Mouse (Mus musculus): ENCODE data around the gene Wwp2. TPM values are rescaled to one million over a fixed set of nuclear protein-coding genes. Genes with fewer than 3 reads are reported as not detected.

Wwp2 gene
- polyA plus RNA-seq, 1 experiment, result 62.7 TPM

GRCm38 (mm10) chr8:107597731-107598130, 161.6 kb downstream of the Wwp2 start:
- DNase-seq, result no peak
- Histone ChIP-seq H3K4me3 (replicated peaks; ENCODE audit: extremely low read depth, low read depth, low read length) (no peak overlapping the region), H3K4me1 (ENCODE audit: control insufficient read depth, insufficient read depth, low read length) (no peaks in the 10 kb centered on the region)
- TF ChIP-seq CTCF (IDR thresholded peaks at IDR 0.05; ENCODE audit: insufficient read depth, low read length) (no peak), POLR2A (IDR thresholded peaks at IDR 0.05; ENCODE audit: borderline replicate concordance, extremely low read depth, low read depth, low read length) (no peak)
- 46% methylated on average over 1 of the region's 1 CpGs for WGBS

- H3K4me3 ChIP-seq (replicated peaks; ENCODE audit: extremely low read depth, low read depth, low read length), result no peak overlapping the region
- DNase-seq, result no peak
- no peaks in the 10 kb centered on the region for H3K4me1 ChIP-seq (ENCODE audit: control insufficient read depth, insufficient read depth, low read length)
- WGBS, result 80% methylated on average over 9 of the region's 9 CpGs
- TF ChIP-seq POLR2A (IDR thresholded peaks at IDR 0.05; ENCODE audit: borderline replicate concordance, extremely low read depth, low read depth, low read length), result no peak
- TF ChIP-seq CTCF (IDR thresholded peaks at IDR 0.05; ENCODE audit: insufficient read depth, low read length), result no peak
These were observed 163.5 kb downstream of the Wwp2 start for GRCm38 (mm10) chr8:107599691-107600090.

GRCm38 (mm10) chr8:107603026-107603425, 166.9 kb downstream of the Wwp2 start:
- WGBS, result 3% methylated on average over 7 of the region's 7 CpGs
- H3K4me3 ChIP-seq (replicated peaks; ENCODE audit: extremely low read depth, low read depth, low read length), result no peak overlapping the region
- H3K4me1 ChIP-seq (ENCODE audit: control insufficient read depth, insufficient read depth, low read length), result no peaks in the 10 kb centered on the region
- DNase-seq, result peak; percentile 26
- peak; percentile 81 for TF ChIP-seq CTCF (IDR thresholded peaks at IDR 0.05; ENCODE audit: insufficient read depth, low read length)
- TF ChIP-seq POLR2A (IDR thresholded peaks at IDR 0.05; ENCODE audit: borderline replicate concordance, extremely low read depth, low read depth, low read length), result no peak

Other genes with a start within 250 kb of the Wwp2 start
- 21.0 and 31.2 TPM in 2 replicates for gene Nfat5, start 142.9 kb upstream of the Wwp2 start, polyA plus RNA-seq (2012; rRNA removed)
- gene Nqo1, start 33.2 kb upstream of the Wwp2 start, polyA plus RNA-seq (2012; rRNA removed), result 4.0 and 12.8 TPM in 2 replicates
- 18.5 and 21.3 TPM in 2 replicates for gene Nob1, start 11.3 kb upstream of the Wwp2 start, polyA plus RNA-seq (2012; rRNA removed)
- gene Psmd7, start 152.1 kb downstream of the Wwp2 start, polyA plus RNA-seq (2012; rRNA removed), result 39.2 and 52.2 TPM in 2 replicates

Data from lung, adult 2 months (tissue).